Mouse (Mus musculus): Measurements from ENCODE around the gene Wnt3.
A peak's percentile ranks its signal among the peaks of the same experiment; 100 is the strongest.

Wnt3 gene

DNA sequence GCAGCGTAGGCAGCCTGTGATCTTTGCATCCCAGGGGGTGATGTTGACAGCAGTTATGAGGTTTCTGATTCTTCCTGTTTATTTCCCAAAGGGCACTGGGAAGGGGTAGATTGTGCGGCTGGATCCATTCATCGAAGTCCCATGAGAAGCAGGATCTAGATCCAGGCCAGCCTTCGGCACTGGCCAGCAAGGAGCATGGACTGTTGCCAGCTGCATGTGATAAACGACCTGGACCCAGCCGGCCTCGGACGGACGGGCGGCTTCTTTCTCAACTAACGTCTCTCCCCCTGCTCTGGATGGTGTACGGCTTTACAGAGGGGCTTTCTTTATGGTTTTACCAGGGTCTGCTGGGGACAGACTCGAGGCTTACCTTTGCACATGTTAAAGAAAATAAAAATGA lies 42.0 kb downstream of the Wnt3 start:
- TF ChIP-seq NANOG (IDR thresholded peaks at IDR 0.05; ENCODE audit: borderline replicate concordance, low read length) (no peak), CTCF (conservative IDR thresholded peaks at IDR 0.05; ENCODE audit: low read length) (no peak), POU5F1 (IDR thresholded peaks at IDR 0.05; ENCODE audit: borderline replicate concordance, low read length) (no peak)
- peaks cover 62% of the 10 kb centered on the region for H3K27me3 ChIP-seq (ENCODE audit: insufficient read depth, low read length)
- peaks cover 4% of the 10 kb centered on the region; the same call in 1 of the 2 replicates for H3K9me3 ChIP-seq (ENCODE audit: low read length)
- peaks cover 55% of the 10 kb centered on the region for H3K4me1 ChIP-seq (replicated peaks; ENCODE audit: low read depth, low read length)
- H3K4me3 ChIP-seq (replicated peaks; ENCODE audit: low read length): 0 out of 2 replicates have a peak overlapping the region, but pooled peaks have one; percentile 27
- peaks cover 6% of the 10 kb centered on the region for H3K36me3 ChIP-seq (ENCODE audit: insufficient read depth, low read length)

DNA sequence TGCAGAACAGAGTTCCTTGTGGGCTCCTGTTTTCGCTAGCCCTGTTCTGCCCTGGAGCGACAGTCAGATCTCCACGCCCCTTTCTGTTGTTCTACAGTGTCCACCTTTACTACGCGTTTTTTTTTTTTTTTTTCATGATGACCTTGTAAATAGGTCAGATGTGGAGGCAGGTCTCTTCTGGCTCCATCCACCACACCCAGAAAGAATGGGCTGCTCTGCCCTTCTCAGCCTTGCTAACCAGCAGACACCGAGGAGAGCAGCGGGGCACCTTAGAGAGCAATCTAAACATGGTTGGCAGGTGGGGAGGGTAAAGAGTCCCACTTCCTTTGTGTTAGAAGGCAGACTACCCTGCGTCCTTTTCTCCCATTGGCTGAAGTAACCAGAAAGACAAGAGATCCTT lies 42.8 kb downstream of the Wnt3 start:
- H3K9me3 ChIP-seq (ENCODE audit: low read length): peaks cover 4% of the 10 kb centered on the region; the same call in 1 of the 2 replicates
- no peak for TF ChIP-seq POU5F1 (IDR thresholded peaks at IDR 0.05; ENCODE audit: borderline replicate concordance, low read length)
- peaks cover 12% of the 10 kb centered on the region for H3K36me3 ChIP-seq (ENCODE audit: insufficient read depth, low read length)
- peak overlapping the region; percentile 27; the same call in 1 of the 2 replicates for H3K4me3 ChIP-seq (replicated peaks; ENCODE audit: low read length)
- H3K4me1 ChIP-seq (replicated peaks; ENCODE audit: low read depth, low read length): peaks cover 48% of the 10 kb centered on the region
- H3K27me3 ChIP-seq (ENCODE audit: insufficient read depth, low read length): peaks cover 55% of the 10 kb centered on the region

DNA sequence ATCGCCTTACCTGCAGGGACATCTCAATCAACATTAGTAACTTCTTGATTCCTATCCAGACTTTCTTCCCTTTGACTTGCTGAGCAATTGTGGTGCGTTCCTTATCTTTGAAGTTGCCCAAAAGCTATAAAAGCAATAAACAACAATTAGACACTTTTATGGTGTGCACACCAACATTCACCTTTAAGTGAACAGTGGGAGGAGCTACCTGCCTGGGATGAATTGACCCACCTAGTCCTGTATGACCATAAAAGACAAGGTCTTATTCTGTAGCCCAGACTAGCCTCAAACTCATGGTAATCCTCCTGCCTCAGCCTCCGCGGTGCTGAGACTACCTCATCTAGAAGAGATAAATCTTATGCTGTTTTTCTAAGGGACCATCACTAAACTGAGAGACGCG lies 53.3 kb downstream of the Wnt3 start:
- Histone ChIP-seq H3K9me3 (ENCODE audit: low read length) (no peaks in the 10 kb centered on the region), H3K4me3 (replicated peaks; ENCODE audit: low read length) (no peak overlapping the region), H3K36me3 (ENCODE audit: insufficient read depth, low read length) (peaks cover 59% of the 10 kb centered on the region), H3K27me3 (ENCODE audit: insufficient read depth, low read length) (no peaks in the 10 kb centered on the region), H3K4me1 (replicated peaks; ENCODE audit: low read depth, low read length) (peaks cover 54% of the 10 kb centered on the region)
- TF ChIP-seq NANOG (IDR thresholded peaks at IDR 0.05; ENCODE audit: borderline replicate concordance, low read length) (no peak), POU5F1 (IDR thresholded peaks at IDR 0.05; ENCODE audit: borderline replicate concordance, low read length) (no peak), CTCF (conservative IDR thresholded peaks at IDR 0.05; ENCODE audit: low read length) (no peak)

DNA sequence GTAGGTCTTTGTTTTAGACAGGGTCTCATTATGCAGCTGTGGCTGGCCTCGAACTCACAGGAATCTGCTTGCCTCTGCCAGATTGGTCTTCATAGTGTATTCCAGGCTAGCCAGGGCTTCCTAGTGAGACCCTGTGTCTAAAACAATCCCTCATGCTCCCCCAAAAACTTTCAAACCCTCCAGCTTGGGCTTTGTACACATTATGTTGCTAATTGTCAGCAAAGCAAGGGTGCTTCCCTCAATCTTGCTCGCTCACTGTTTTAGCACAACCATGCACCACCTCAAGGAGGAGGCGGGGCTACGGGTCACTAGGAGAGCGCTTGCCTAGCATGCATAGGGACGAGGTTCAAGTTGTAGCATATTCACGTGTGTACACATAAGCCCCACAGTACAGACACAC lies 54.9 kb downstream of the Wnt3 start:
- Histone ChIP-seq H3K4me3 (replicated peaks; ENCODE audit: low read length) (no peak overlapping the region), H3K9me3 (ENCODE audit: low read length) (no peaks in the 10 kb centered on the region), H3K4me1 (replicated peaks; ENCODE audit: low read depth, low read length) (peaks cover 67% of the 10 kb centered on the region), H3K27me3 (ENCODE audit: insufficient read depth, low read length) (no peaks in the 10 kb centered on the region), H3K36me3 (ENCODE audit: insufficient read depth, low read length) (peaks cover 42% of the 10 kb centered on the region)
- TF ChIP-seq POU5F1 (IDR thresholded peaks at IDR 0.05; ENCODE audit: borderline replicate concordance, low read length): no peak

DNA sequence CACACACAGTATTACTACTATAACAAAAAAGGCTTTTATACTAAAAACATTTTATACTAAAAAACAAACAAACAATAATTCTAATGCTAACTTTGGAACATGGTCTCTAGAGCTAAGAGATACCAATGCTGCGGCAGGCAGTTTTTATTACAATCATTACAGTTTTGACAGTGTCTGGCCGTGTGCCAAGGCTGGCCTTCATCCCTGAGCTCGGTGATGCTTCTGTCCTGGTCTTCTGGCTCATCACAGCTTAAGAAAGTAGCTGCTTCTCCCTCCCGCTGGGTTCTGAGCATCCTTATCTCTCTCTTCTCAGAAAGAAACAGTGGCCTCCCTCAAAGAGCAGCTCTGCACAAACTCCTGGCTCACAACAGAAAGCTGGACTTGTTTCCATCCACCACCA lies 56.0 kb downstream of the Wnt3 start:
- Histone ChIP-seq H3K27me3 (ENCODE audit: insufficient read depth, low read length) (no peaks in the 10 kb centered on the region), H3K9me3 (ENCODE audit: low read length) (no peaks in the 10 kb centered on the region), H3K4me3 (replicated peaks; ENCODE audit: low read length) (no peak overlapping the region), H3K4me1 (replicated peaks; ENCODE audit: low read depth, low read length) (peaks cover 67% of the 10 kb centered on the region), H3K36me3 (ENCODE audit: insufficient read depth, low read length) (peaks cover 31% of the 10 kb centered on the region)
- TF ChIP-seq POU5F1 (IDR thresholded peaks at IDR 0.05; ENCODE audit: borderline replicate concordance, low read length) (no peak), CTCF (conservative IDR thresholded peaks at IDR 0.05; ENCODE audit: low read length) (no peak), NANOG (IDR thresholded peaks at IDR 0.05; ENCODE audit: borderline replicate concordance, low read length) (no peak)

DNA sequence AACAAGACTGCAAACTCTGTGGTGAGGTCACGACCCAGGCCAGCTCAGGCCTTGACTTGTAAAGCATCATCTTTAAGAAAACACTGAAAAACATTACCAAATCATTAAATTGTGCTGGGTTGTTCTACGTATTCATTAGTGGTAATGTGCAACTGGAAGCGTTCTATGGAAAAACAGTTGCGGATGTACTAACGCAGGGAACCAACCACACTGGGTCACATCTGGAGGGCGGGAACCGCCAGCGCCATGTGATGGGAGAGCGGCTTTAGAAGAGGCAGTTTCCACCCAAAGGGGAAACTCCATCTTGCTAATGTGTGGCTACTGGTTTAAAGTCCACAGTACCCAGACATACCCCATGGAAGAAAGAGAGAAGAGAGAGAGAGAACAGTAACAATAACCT lies 56.5 kb downstream of the Wnt3 start:
- TF ChIP-seq CTCF (conservative IDR thresholded peaks at IDR 0.05; ENCODE audit: low read length): no peak
- TF ChIP-seq POU5F1 (IDR thresholded peaks at IDR 0.05; ENCODE audit: borderline replicate concordance, low read length): no peak
- TF ChIP-seq NANOG (IDR thresholded peaks at IDR 0.05; ENCODE audit: borderline replicate concordance, low read length): no peak
- peaks cover 67% of the 10 kb centered on the region for H3K4me1 ChIP-seq (replicated peaks; ENCODE audit: low read depth, low read length)
- H3K27me3 ChIP-seq (ENCODE audit: insufficient read depth, low read length): no peaks in the 10 kb centered on the region
- no peaks in the 10 kb centered on the region for H3K9me3 ChIP-seq (ENCODE audit: low read length)
- H3K4me3 ChIP-seq (replicated peaks; ENCODE audit: low read length): peak overlapping the region; percentile 8; the same call in 1 of the 2 replicates
- H3K36me3 ChIP-seq (ENCODE audit: insufficient read depth, low read length): peaks cover 26% of the 10 kb centered on the region

DNA sequence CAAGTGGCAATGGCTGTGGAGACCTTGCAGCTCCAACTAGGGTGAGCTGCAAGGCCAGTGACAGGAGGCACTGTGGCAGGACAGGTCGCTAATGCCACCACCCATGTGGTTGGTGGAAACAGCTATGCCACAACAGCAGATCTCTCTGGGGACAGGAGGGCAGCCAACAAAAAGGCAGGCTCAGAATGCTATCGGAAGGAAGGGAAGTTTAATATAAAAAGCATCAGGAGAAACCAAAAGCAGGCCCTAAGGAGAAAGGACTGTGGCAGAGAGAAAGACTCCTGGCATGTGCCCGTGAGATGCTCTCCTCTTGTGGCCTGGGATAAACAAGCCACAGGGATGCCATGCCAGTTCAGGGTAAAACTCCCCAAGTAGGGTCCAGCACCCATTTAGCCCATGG lies 57.8 kb downstream of the Wnt3 start:
- Histone ChIP-seq H3K4me3 (replicated peaks; ENCODE audit: low read length) (no peak overlapping the region), H3K36me3 (ENCODE audit: insufficient read depth, low read length) (peaks cover 24% of the 10 kb centered on the region), H3K9me3 (ENCODE audit: low read length) (no peaks in the 10 kb centered on the region), H3K4me1 (replicated peaks; ENCODE audit: low read depth, low read length) (peaks cover 67% of the 10 kb centered on the region), H3K27me3 (ENCODE audit: insufficient read depth, low read length) (no peaks in the 10 kb centered on the region)
- TF ChIP-seq CTCF (conservative IDR thresholded peaks at IDR 0.05; ENCODE audit: low read length) (no peak), NANOG (IDR thresholded peaks at IDR 0.05; ENCODE audit: borderline replicate concordance, low read length) (no peak), POU5F1 (IDR thresholded peaks at IDR 0.05; ENCODE audit: borderline replicate concordance, low read length) (no peak)

DNA sequence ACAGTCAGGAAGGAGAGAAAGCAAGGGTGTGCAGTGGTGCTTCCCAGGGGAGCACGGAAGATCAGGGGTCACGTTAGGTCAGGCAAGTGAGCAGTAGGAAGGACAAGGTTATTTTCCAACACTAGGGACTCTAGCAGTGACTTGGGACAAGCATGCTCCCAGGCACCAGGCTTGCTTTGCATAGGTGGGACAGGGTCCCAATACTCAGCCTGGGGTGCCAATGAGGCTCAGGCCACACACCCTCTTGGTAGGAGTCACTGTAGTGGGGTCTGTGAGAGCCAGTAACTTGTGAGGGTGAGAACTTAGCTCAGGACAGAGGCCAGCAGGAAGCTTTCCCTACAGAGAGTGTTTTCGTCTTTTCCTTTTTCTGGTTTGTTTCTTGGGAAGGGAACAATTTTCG lies 58.4 kb downstream of the Wnt3 start:
- TF ChIP-seq NANOG (IDR thresholded peaks at IDR 0.05; ENCODE audit: borderline replicate concordance, low read length) (no peak), CTCF (conservative IDR thresholded peaks at IDR 0.05; ENCODE audit: low read length) (no peak), POU5F1 (IDR thresholded peaks at IDR 0.05; ENCODE audit: borderline replicate concordance, low read length) (no peak)
- H3K36me3 ChIP-seq (ENCODE audit: insufficient read depth, low read length): peaks cover 19% of the 10 kb centered on the region
- no peak overlapping the region for H3K4me3 ChIP-seq (replicated peaks; ENCODE audit: low read length)
- H3K4me1 ChIP-seq (replicated peaks; ENCODE audit: low read depth, low read length): peaks cover 62% of the 10 kb centered on the region
- H3K9me3 ChIP-seq (ENCODE audit: low read length): no peaks in the 10 kb centered on the region
- H3K27me3 ChIP-seq (ENCODE audit: insufficient read depth, low read length): no peaks in the 10 kb centered on the region

DNA sequence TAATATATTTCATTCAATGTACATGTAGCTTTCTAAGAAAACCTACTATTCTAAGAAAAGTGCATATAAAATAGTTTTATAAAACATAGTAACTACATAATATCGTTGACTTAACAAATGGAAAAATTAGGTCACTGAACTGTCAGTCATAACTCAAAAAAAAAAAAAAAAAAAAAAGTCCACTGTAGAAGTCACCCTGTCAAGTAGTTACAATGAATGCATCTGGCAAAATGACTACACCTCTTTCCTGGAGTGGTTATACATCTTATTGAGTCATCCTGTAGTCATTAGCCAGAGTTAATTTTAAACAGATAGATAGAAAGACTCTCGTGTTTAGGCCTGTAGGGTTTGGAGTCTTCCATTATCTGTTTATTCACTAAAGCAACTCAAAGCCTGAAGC lies 65.0 kb downstream of the Wnt3 start:
- H3K4me1 ChIP-seq (replicated peaks; ENCODE audit: low read depth, low read length): peaks cover 19% of the 10 kb centered on the region
- TF ChIP-seq NANOG (IDR thresholded peaks at IDR 0.05; ENCODE audit: borderline replicate concordance, low read length): no peak
- TF ChIP-seq CTCF (conservative IDR thresholded peaks at IDR 0.05; ENCODE audit: low read length): no peak
- TF ChIP-seq POU5F1 (IDR thresholded peaks at IDR 0.05; ENCODE audit: borderline replicate concordance, low read length): no peak
- no peaks in the 10 kb centered on the region for H3K9me3 ChIP-seq (ENCODE audit: low read length)
- no peak overlapping the region for H3K4me3 ChIP-seq (replicated peaks; ENCODE audit: low read length)
- H3K36me3 ChIP-seq (ENCODE audit: insufficient read depth, low read length): peaks cover 13% of the 10 kb centered on the region
- H3K27me3 ChIP-seq (ENCODE audit: insufficient read depth, low read length): peaks cover 6% of the 10 kb centered on the region
